Mouse (Mus musculus) urinary bladder, postnatal 14 days (tissue): Measurements from ENCODE around the gene Cnga4.
"Not testable (repeated sequence)": the region's sequence is repeated elsewhere in the genome, so short reads cannot be mapped to it uniquely, and the experiment has no call there.

ENCODE experiments used
- DNase-seq: peaks from one replicate; pipeline ENCODE4 v3.0.0; 2021; ENCODE audit warnings: low spot score

The Cnga4 gene

GRCm38 (mm10) chr7:105416529-105416928 lies 12.2 kb downstream of the Cnga4 start:
- no peak for DNase-seq

DNA sequence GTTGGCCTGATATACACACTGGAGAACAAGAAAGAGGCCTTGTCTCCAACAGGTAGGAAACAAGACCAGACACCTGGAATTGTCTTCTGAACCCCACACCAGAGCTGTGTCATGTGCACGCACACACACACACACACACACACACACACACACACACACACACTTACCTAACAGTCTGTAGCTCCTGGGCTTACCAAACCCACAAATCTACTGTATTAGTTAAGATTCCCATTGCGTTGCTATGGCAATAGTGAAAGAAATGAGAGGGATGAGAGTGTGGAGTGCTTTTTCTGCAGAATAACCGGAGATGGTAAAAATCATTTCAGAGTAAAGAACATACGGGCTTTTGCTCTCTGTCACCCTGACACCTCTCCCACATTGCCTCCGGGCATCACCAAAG lies 13.7 kb downstream of the Cnga4 start:
- no peak for DNase-seq

- DNase-seq: no peak
Measured at GRCm38 (mm10) chr7:105420903-105421302, 16.5 kb downstream of the Cnga4 start.

DNA sequence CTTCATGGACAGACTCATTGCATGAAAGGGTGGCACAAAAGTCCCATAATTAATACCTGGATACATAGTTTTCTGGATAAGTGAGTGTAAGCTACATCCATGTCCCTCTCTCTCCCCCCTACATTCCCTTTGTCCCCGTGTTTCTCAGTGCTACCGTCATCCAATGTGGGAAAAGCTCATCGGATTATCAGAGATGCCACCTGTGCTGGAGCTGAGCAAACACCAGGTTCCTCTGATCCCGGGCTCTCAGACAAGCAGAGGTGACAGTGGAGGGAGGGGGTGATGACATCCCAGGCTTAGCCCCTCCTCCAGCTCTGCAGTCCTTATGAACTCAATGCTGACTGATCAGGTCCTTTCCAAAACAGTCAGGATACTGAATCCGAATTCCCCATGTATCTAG lies 20.0 kb downstream of the Cnga4 start:
- no peak for DNase-seq

DNA sequence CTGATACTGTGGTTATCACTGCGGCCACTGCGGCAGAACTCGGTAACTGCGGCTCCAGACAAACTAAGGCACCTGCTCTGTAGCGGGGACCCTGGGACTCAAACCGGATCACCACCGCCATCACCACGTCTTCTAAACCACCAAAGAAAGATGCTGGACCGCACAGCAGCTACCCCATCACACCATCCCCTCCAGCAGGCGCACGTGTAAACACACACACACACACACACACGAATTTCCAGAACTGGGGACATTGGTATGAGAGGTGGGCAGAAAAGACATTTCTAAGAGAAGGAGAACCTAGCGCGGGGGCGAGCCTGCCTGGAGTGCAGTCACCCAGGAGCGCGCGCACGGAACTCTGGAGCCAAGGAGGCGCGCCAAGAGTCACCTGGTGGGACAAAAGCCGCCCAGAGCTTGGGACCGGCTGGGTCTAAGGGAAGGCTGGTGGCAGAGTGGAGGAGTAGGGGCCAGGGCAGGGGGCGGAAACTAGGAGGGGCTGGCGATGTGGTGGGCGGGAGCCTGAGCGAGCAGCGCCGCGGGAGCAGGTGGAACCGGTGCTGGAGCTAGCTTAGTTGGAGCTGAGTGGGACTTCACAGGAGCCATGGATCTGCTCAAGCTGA lies 21.2 kb downstream of the Cnga4 start, which contains the start of gene Cckbr:
TSS of gene Cckbr (plus strand) at position 308 of the 620 bp plus-strand sequence.
- no peak for DNase-seq

DNA sequence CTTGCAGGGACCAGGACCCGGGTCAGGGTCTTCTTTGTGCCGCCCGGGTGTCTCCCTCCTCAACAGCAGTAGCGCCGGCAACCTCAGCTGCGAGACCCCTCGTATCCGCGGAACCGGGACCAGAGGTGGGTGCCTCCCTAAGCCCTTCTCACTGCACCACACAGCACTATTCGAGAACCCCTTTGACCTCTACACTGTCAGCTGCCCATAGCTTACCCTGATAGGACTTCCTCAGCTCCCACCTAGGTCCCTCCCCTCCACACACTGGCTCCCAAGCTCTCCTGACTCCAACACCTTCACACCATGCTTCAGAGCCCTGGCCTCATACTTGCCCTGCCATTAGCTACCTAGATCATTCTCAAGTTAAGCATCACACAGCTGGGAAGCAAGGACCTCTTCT lies 21.7 kb downstream of the Cnga4 start:
- DNase-seq: no peak

- DNase-seq: no peak
Measured at GRCm38 (mm10) chr7:105432058-105432457, 27.7 kb downstream of the Cnga4 start.

DNA sequence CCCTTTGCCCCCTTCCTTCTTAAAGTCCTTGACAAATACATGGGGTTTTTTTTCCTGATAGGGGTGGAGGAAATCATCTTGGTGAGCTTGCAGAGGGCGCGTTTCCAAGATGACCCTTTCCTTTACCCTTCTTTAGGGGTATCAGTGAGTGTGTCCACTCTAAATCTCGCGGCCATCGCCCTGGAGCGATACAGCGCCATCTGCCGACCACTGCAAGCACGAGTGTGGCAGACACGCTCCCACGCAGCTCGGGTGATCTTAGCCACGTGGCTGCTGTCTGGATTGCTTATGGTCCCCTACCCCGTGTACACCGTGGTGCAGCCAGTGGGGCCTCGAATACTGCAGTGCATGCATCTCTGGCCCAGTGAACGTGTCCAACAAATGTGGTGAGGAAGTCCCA lies 29.5 kb downstream of the Cnga4 start:
- DNase-seq: no peak

GRCm38 (mm10) chr7:105434798-105435197 lies 30.4 kb downstream of the Cnga4 start:
- no peak for DNase-seq

GRCm38 (mm10) chr7:105437979-105438772 lies 33.8 kb downstream of the Cnga4 start:
- no peak for DNase-seq

DNA sequence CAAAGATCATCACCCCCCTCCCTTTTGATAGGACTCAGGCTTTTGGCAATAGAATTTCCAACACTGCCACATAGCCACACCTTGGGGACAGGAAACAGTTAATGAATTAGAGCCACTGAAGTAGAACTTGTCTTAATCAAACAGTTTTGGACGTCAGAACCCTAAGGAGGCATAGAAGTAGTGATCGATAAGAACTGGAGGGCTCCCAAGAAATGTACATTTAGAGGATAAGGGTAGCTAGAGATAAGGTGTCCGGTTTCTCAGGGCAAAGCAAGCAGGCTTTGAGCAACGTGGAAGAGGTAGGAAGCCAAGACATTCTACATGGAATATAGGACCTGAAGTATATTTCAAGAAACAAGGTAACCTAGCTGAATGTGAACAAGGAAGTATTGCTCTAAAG lies 37.1 kb downstream of the Cnga4 start:
- DNase-seq: no peak

GRCm38 (mm10) chr7:105445076-105445475 lies 40.7 kb downstream of the Cnga4 start:
- no peak for DNase-seq

DNA sequence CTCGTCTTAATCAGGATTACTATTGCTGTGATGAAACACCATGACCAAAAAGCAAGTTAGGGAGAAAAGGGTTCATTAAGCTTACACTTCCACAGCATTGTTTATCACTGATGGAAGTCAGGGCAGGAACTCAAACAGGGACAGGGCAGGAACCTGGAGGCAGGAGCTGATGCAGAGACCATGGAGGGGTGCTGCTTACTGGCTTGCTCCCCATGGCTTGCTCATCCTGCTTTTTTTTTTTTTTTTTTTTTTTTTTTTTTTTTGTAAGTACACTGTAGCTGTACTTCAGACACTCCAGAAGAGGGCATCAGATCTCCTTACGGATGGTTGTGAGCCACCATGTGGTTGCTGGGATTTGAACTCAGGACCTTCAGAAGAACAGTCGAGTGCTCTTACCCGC lies 49.0 kb downstream of the Cnga4 start:
- not testable (repeated sequence) for DNase-seq
